Mouse (Mus musculus): ENCODE results near the gene Siglech.
"Not testable (repeated sequence)": the region's sequence is repeated elsewhere in the genome, so short reads cannot be mapped to it uniquely, and the experiment has no call there.

Gene Siglech

DNA sequence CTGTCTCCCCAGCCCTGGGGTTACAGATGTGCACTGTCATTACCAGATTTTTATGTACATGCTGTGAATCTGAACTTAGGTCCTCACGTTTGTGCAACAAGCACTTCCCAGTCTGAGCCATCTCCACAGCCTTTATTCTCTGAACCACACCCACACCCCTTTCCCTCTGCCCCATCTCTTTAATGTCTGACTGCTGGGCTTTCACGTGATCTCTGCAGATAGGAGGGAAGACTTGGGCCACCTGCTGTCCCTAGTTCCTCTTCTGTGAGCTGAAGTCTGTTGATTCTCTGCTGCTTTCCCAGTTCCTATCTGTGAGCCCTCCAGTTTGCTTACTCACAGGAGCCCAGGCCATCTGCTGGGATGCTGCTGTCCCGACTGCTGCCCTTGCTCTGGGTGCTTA, at the start of gene Siglech:
Siglech (plus strand) TSS at position 253 of the 400 bp plus-strand sequence.
- DNase-seq: no peak

DNA sequence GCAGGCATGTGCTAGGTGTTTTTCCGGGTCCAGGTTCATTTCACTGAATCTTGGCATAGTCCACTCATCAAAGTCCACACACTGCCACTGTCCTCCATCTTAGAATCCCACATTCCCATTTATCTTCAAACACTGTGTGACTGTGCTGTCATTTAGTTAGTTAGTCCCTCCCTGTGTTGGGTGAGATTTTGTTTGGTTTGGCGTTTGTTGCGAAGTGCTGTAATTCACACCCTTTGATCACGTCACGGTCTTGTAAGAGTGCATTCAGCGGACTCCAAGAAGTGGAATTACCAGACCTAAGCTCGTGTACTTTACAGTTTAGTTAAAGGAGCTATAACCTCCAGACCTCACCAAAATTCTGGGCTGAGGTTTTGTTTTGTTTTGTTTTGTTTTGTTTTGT, 45.3 kb upstream of the Siglech start:
- no peak for DNase-seq

DNA sequence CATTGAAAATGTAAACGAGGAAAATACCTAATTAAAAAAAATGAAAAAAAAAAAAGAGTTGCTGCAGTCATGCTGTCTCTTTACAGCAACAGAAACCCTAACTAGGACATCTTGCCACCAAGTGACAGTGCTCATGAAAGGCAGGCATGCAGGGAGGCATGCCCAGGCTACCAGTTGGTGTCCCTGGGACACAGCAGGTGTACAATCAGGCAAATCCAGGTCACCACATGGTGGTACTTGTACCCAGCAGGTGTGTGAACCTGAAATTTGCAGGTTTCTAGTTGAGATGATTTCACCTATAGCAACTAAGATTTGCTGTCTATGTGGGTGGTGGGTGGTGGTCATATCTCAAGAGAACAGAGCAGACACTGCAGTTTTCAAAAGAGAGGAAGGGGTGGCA, 39.1 kb upstream of the Siglech start:
- no peak for DNase-seq

DNA sequence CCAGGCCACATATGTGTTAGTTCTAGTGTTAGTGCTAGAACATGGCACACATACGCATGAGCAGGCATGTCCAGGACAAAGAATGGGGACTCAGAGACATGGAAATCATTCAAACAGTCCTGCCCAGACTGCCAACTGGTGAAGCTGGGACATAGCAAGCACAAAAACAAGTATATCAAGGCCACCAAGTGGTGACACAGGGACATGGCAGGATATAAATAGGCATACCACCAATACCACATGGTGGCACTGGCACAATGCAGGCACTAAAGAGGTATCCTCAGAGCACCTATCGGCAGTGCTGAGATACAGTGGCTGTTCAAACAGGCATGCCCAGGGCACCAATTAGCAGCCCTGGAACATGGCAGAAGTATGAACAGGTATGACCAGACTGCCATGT, 33.5 kb upstream of the Siglech start:
- no peak for DNase-seq

DNA sequence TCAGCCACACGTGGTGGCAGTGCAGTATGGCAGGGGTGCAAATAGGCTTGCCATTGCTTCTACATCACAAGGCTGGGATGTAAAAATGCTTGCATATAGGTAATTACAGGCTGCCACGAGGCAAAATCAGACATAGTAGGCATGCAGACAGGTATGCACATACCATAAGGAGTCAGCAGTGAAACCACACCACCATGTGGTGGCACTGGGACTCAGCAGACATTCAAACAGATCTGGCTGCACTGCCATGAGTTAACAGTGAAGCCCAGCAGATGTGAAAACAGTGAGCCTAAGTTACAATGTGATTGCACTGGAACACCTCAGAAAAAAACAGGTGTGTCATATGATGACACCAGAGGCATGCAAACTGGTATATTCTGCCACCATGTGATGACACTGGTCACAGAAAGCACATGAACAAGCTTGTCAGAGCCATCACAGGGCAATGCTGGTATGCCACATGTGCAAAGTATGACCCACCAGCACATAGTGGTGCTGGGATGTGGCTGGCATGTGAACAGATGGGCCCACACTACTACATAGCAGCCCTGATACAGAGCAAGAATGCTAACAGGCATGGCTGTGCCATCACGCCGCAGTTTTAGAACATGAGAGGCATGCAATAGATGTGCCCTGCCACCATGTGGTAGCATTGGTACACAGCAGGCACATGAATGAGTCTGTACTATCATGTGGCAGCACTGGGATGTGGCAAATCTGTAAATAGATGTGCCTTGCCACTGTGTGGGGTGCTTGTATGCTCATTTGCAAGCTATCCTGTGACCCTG, 30.7 kb upstream of the Siglech start:
- DNase-seq: peak; percentile 75

DNA sequence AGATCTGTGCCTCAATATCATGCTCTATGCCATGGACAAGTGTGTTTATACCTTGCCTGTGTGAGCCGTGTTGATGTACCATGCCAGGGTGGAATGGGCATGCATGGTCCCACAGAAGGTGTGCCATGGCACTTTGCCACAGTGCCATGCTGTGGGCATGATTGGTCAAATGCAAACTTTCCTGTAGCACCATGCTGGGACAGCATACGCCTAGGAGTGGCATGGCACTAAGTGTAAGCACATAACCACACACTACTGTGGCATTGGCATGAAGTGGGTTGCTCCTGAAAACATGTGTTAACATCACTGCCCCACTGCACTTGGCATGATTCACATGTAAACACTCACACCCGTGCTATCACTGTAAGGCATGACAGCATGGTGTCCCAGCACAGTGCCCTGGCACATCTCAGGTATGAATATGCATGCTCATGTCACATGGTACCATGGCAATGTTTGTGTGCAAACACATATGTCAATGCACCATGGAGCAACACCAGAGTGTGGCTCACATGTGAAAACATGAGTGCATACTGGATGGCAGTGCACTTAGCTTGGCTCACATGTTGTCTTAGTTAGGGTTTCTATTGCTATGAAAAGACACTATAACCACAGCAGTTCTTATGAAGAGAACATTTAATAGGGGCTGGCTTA, 24.2 kb upstream of the Siglech start:
- DNase-seq: no peak

GRCm38 (mm10) chr7:55744566-55745220, 23.3 kb upstream of the Siglech start:
- peak; percentile 43 for DNase-seq

DNA sequence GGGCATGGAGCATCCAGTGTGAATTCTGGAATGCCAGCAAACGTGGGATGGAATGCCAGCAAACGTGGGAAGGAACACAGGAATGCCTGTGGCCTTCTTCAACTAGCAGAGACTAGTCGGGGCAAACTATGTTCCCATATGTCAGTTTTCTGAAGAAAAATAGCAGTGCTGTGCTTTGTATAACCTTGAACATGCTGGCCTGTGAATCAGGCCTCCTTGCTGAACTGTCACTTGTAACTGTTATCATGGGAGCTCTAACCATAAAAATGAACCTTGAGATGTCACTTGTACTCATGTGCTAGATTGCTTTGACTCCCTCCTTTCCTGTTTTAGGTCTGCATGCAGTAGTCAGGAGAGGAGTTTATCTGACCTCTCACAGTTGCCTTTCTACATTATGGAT, 17.1 kb upstream of the Siglech start:
- DNase-seq: no peak

GRCm38 (mm10) chr7:55759346-55759745, 8.6 kb upstream of the Siglech start:
- no peak for DNase-seq

DNA sequence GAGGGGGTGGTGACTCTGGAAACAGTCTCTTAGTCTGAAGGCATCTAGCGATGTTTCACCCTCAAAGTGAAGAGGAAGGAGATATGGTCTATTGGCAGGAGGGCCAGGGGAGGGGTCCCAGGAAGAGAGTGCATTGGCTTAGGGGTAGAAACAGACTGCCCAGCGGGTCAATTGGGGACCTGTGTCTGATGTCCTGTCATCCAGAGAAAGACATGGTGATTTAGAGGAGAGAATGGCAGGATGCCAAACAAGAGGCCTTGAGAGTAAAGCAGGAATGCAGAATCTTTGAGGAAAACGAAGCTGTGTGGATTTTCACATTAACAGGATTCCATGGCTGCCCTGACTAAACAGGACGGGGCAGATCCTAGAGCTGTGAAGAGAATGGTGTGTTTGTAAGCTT, 12.0 kb downstream of the Siglech start:
- no peak for DNase-seq

DNA sequence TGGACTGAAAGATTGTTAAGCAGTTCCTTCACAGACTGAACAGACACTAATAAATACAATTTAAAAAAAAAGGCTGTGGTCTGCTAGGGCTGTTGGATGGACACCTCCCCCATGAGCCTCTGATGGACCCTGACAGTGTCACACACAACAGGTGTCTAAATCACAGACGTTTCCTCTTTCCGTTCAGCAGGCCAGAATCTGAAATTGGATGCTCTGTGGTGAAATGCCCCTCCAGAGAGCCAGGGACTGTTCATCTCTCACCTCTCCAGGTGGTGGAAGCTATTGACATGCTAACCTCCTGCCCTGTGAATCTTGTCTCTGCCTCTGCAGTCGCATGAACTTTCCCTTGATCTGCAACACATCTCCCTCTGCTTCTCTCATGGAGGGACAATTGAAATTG, 14.5 kb downstream of the Siglech start:
- no peak for DNase-seq

DNA sequence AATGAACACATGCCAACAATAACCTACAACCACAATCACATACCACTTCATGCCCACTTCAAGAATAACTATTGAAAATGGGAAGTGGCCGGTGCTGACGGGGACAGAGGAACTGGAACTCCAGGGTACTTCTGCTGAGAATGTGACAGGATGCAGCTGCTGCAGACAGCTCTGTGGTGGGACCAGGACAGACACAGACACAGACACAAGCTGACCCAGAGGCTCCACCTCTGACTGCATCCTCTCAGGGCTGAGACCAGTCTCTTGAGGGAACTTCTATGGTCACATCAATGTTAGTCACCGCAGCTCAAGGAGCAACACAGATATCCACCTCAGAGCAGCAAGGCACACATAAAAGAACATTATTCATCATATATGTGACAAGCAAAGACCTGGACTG, 16.6 kb downstream of the Siglech start:
- no peak for DNase-seq

DNA sequence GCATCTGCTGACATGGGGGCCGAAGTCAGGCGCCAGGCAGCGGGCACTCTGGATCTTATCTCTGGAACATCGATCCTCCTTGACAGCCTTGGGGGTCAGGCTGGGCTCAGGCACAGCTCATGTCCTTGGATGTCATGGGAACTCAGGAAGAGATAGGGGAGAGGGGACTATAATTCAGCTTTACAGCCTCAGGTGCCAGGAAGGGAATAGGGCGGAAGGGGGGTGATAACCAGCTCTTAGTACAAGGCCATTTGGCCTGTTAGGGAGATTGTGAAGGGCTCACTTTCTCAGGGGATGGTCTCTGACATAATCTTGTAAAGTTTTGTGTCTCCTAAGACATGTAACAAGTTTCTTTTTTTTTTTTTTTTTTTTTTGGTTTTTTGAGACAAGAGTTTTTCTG, 22.6 kb downstream of the Siglech start:
- DNase-seq: not testable (repeated sequence)

DNA sequence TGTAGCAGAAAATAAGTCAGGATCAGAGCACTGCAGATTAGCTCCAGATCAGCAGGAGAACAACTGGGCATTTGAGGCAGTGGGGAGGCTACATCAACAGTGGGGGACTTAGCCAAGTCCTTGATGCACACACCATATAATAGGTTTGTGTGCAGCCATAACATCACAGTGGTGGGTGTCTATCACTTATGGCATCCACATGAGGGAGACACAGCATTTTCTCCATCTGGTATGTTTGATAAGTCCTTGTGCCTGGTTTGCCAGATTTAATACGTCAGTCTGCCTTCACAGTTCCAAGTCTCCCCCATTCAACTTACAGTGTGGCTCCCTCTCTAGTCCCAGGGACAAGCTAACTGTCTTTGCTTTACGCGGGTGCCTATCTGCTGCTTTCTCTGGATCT, 24.3 kb downstream of the Siglech start:
- no peak for DNase-seq

GRCm38 (mm10) chr7:55793236-55793951, 25.4 kb downstream of the Siglech start:
- DNase-seq: no peak

GRCm38 (mm10) chr7:55793952-55794603, 26.1 kb downstream of the Siglech start, which contains the start of gene Tubgcp5:
Tubgcp5 (plus strand) TSS chr7:55794154.
- peak; percentile 99 for DNase-seq

- no peak for DNase-seq
Measured at GRCm38 (mm10) chr7:55799981-55800380, 32.0 kb downstream of the Siglech start.

DNA sequence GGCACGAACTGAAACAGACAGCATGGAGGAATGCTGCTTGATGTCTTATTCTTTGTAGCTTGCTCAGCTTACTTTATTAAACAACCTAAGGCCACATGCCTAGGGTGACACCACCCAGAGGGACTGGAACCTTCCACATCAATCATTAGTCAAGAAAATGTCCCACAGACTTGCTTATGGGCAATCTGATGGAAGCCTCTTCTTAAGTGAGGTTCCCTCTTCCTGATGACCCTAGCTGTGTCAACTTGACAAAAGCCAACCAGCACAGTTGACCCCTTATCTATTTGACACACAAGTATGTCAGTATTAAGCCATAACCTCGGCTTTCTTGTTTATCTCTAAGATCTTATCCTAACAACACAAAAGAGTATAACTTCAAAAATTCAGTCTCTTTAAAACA, 42.0 kb downstream of the Siglech start:
- no peak for DNase-seq

GRCm38 (mm10) chr7:55824468-55824867, 56.5 kb downstream of the Siglech start:
- no peak for DNase-seq

GRCm38 (mm10) chr7:55827551-55827950, 59.6 kb downstream of the Siglech start:
- no peak for DNase-seq
